Mouse (Mus musculus) myocyte (in vitro differentiated cells): ENCODE measurements at regions not wholly inside any gene's neighbourhood (a gene's known extent, or its start where the extent isn't known, plus 50 kb on each side); places are given as distances from the start of the nearest gene placed in this dataset.

ENCODE experiments used
- CEBPB ChIP-seq: IDR thresholded peaks from 2 replicates; pipeline ENCODE4 v1.6.1; 2011; ENCODE audit warnings: mild to moderate bottlenecking, moderate library complexity; ENCODE audit not compliant: poor library complexity, insufficient read depth, severe bottlenecking
- E2F4 ChIP-seq: IDR thresholded peaks from one replicate; pipeline ENCODE4 v1.6.1; 2011; ENCODE audit warnings: mild to moderate bottlenecking, control low read depth, moderate library complexity; ENCODE audit not compliant: insufficient read depth
- POLR2A ChIP-seq: IDR thresholded peaks from one replicate; pipeline ENCODE4 v1.6.1; 2011; ENCODE audit warnings: low read depth, mild to moderate bottlenecking, control low read depth, moderate library complexity; ENCODE audit not compliant: insufficient read length
- USF1 ChIP-seq: IDR thresholded peaks from one replicate; pipeline ENCODE4 v1.6.1; 2011; ENCODE audit warnings: low read depth, mild to moderate bottlenecking, control low read depth, moderate library complexity

GRCm38 (mm10) chr4:83141736-83142135, 89.6 kb upstream of the Frem1 start:
- no peak for TF ChIP-seq USF1
- no peak for TF ChIP-seq CEBPB
- TF ChIP-seq POLR2A: no peak
- TF ChIP-seq E2F4: no peak
